Mouse (Mus musculus): ENCODE measurements at regions not wholly inside any gene's neighbourhood (a gene's known extent, or its start where the extent isn't known, plus 50 kb on each side); places are given as distances from the start of the nearest gene placed in this dataset.

GRCm38 (mm10) chr17:75917020-75917419 lies 365.3 kb upstream of the Fam98a start:
- Histone ChIP-seq H3K9me3 (ENCODE audit: control insufficient read depth, low read length) (no peaks in the 10 kb centered on the region), H3K4me2 (ENCODE audit: low read depth, low read length) (no peak overlapping the region), H3K36me3 (ENCODE audit: control insufficient read depth, insufficient read depth, low read length) (no peaks in the 10 kb centered on the region), H3K4me1 (ENCODE audit: control insufficient read depth, insufficient read depth, low read length) (no peaks in the 10 kb centered on the region), H3K4me3 (ENCODE audit: low read depth, low read length) (no peak overlapping the region), H3K9ac (ENCODE audit: low read depth, low read length) (no peak overlapping the region), H3K27me3 (replicated peaks; ENCODE audit: control insufficient read depth, insufficient read depth, low read length) (no peaks in the 10 kb centered on the region), H3K27ac (replicated peaks; ENCODE audit: low read depth, low read length) (no peak overlapping the region)
- WGBS, result 73% methylated on average over 4 of the region's 4 CpGs
- ATAC-seq (ENCODE audit: low read depth), result no peak
- no peak for DNase-seq (ENCODE audit: low spot score)

- ATAC-seq (ENCODE audit: low read depth), result no peak
- Histone ChIP-seq H3K36me3 (ENCODE audit: control insufficient read depth, insufficient read depth, low read length) (no peaks in the 10 kb centered on the region), H3K4me3 (ENCODE audit: low read depth, low read length) (no peak overlapping the region), H3K27me3 (replicated peaks; ENCODE audit: control insufficient read depth, insufficient read depth, low read length) (no peaks in the 10 kb centered on the region), H3K9ac (ENCODE audit: low read depth, low read length) (no peak overlapping the region), H3K27ac (replicated peaks; ENCODE audit: low read depth, low read length) (no peak overlapping the region), H3K9me3 (ENCODE audit: control insufficient read depth, low read length) (no peaks in the 10 kb centered on the region), H3K4me1 (ENCODE audit: control insufficient read depth, insufficient read depth, low read length) (no peaks in the 10 kb centered on the region), H3K4me2 (ENCODE audit: low read depth, low read length) (no peak overlapping the region)
- 83% methylated on average over 2 of the region's 2 CpGs for WGBS
- no peak for DNase-seq (ENCODE audit: low spot score)
Observed at GRCm38 (mm10) chr17:75916590-75916989, 364.8 kb upstream of the Fam98a start.

- no peak overlapping the region for H3K4me2 ChIP-seq (ENCODE audit: low read depth, low read length)
- H3K4me3 ChIP-seq (ENCODE audit: low read depth, low read length), result no peak overlapping the region
- DNase-seq (ENCODE audit: low spot score) (peak; percentile 3), ATAC-seq (ENCODE audit: low read depth) (no peak; the same call in 1 of the 2 replicates)
- no peak overlapping the region for H3K27ac ChIP-seq (replicated peaks; ENCODE audit: low read depth, low read length)
- WGBS, result 69% methylated on average over 1 of the region's 1 CpGs
- no peaks in the 10 kb centered on the region for H3K27me3 ChIP-seq (replicated peaks; ENCODE audit: control insufficient read depth, insufficient read depth, low read length)
- no peaks in the 10 kb centered on the region for H3K36me3 ChIP-seq (ENCODE audit: control insufficient read depth, insufficient read depth, low read length)
- no peak overlapping the region for H3K9ac ChIP-seq (ENCODE audit: low read depth, low read length)
- no peaks in the 10 kb centered on the region for H3K9me3 ChIP-seq (ENCODE audit: control insufficient read depth, low read length)
- no peaks in the 10 kb centered on the region for H3K4me1 ChIP-seq (ENCODE audit: control insufficient read depth, insufficient read depth, low read length)
Observed at GRCm38 (mm10) chr17:75915256-75915655, 363.5 kb upstream of the Fam98a start.

DNA sequence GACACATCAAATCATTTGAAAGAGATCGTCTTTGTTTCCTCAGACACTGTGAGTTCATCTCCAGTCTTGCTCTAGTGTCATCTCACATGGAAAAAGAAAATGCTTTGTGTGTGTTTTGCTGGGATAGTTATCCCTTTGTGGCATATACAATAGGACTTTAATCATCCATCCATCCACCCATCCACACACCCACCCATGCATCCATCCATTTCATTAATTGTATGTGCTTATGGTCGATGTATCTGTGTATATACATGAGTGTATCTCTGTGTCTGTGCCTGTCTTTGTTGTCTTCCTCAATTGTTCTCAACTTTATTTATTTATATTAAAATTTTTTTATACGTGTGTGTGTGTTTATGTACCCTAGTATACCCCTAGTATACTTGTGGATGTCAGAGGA lies 355.3 kb upstream of the Fam98a start:
- ATAC-seq (ENCODE audit: low read depth) (no peak), DNase-seq (ENCODE audit: low spot score) (no peak)
- Histone ChIP-seq H3K9me3 (ENCODE audit: control insufficient read depth, low read length) (no peaks in the 10 kb centered on the region), H3K36me3 (ENCODE audit: control insufficient read depth, insufficient read depth, low read length) (no peaks in the 10 kb centered on the region), H3K9ac (ENCODE audit: low read depth, low read length) (no peak overlapping the region), H3K4me1 (ENCODE audit: control insufficient read depth, insufficient read depth, low read length) (no peaks in the 10 kb centered on the region), H3K27ac (replicated peaks; ENCODE audit: low read depth, low read length) (no peak overlapping the region), H3K4me2 (ENCODE audit: low read depth, low read length) (no peak overlapping the region), H3K4me3 (ENCODE audit: low read depth, low read length) (no peak overlapping the region), H3K27me3 (replicated peaks; ENCODE audit: control insufficient read depth, insufficient read depth, low read length) (no peaks in the 10 kb centered on the region)
- WGBS, result 78% methylated on average over 3 of the region's 3 CpGs

DNA sequence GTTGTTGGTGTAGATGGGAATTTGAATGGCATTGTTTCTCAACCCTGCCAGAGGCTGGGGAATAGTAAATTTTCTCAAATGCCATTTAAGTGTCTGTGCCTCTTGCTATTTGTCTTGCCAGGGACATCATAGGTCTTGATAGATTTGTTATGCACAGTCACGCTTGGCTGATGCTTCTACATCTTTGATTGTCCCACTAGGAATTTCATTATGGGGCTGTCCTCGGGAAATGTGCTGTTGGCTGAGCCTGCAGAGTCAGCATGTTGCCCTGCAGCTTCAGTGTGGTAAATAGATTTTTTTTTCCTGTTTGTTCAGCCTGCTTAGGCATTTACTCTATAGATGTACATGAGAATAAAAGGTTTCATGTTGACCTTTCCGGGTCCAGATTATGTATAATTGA lies 354.9 kb upstream of the Fam98a start:
- ATAC-seq (ENCODE audit: low read depth), result no peak
- no peak overlapping the region for H3K4me2 ChIP-seq (ENCODE audit: low read depth, low read length)
- H3K9ac ChIP-seq (ENCODE audit: low read depth, low read length), result no peak overlapping the region
- DNase-seq (ENCODE audit: low spot score), result no peak
- WGBS, result 67% methylated on average over 3 of the region's 3 CpGs
- H3K27ac ChIP-seq (replicated peaks; ENCODE audit: low read depth, low read length), result no peak overlapping the region
- no peaks in the 10 kb centered on the region for H3K36me3 ChIP-seq (ENCODE audit: control insufficient read depth, insufficient read depth, low read length)
- H3K27me3 ChIP-seq (replicated peaks; ENCODE audit: control insufficient read depth, insufficient read depth, low read length), result no peaks in the 10 kb centered on the region
- H3K4me3 ChIP-seq (ENCODE audit: low read depth, low read length), result no peak overlapping the region
- H3K9me3 ChIP-seq (ENCODE audit: control insufficient read depth, low read length), result no peaks in the 10 kb centered on the region
- no peaks in the 10 kb centered on the region for H3K4me1 ChIP-seq (ENCODE audit: control insufficient read depth, insufficient read depth, low read length)

- Histone ChIP-seq H3K27me3 (replicated peaks; ENCODE audit: control insufficient read depth, insufficient read depth, low read length) (no peaks in the 10 kb centered on the region), H3K9ac (ENCODE audit: low read depth, low read length) (no peak overlapping the region), H3K27ac (replicated peaks; ENCODE audit: low read depth, low read length) (no peak overlapping the region), H3K9me3 (ENCODE audit: control insufficient read depth, low read length) (no peaks in the 10 kb centered on the region), H3K4me2 (ENCODE audit: low read depth, low read length) (no peak overlapping the region), H3K4me1 (ENCODE audit: control insufficient read depth, insufficient read depth, low read length) (no peaks in the 10 kb centered on the region), H3K4me3 (ENCODE audit: low read depth, low read length) (no peak overlapping the region), H3K36me3 (ENCODE audit: control insufficient read depth, insufficient read depth, low read length) (no peaks in the 10 kb centered on the region)
- ATAC-seq (ENCODE audit: low read depth) (no peak), DNase-seq (ENCODE audit: low spot score) (no peak)
- WGBS, result 68% methylated on average over 6 of the region's 6 CpGs
Observed at GRCm38 (mm10) chr17:75895436-75895835, 343.7 kb upstream of the Fam98a start.

DNA sequence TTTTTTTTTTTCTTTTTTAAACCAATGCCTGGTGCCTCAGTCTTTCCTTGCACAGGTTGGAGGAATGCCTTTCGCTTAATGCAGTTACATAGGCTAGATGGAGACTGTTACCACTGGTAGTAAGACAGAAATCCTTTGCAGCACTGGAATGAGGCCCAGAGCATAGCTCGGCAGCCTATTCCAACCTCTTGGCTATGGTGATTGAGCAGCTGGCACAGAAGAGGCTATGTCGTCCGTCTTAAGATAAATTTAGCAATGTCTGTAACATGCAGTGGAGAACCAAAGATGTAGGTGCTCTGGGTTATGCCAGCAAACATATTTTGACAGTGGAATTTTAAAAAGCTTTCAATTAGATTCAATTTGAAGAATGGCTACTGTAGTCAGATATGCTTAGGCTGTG lies 343.2 kb upstream of the Fam98a start:
- Histone ChIP-seq H3K4me3 (ENCODE audit: low read depth, low read length) (no peak overlapping the region), H3K9ac (ENCODE audit: low read depth, low read length) (no peak overlapping the region), H3K9me3 (ENCODE audit: control insufficient read depth, low read length) (no peaks in the 10 kb centered on the region), H3K4me1 (ENCODE audit: control insufficient read depth, insufficient read depth, low read length) (no peaks in the 10 kb centered on the region), H3K27ac (replicated peaks; ENCODE audit: low read depth, low read length) (no peak overlapping the region), H3K4me2 (ENCODE audit: low read depth, low read length) (no peak overlapping the region), H3K27me3 (replicated peaks; ENCODE audit: control insufficient read depth, insufficient read depth, low read length) (no peaks in the 10 kb centered on the region), H3K36me3 (ENCODE audit: control insufficient read depth, insufficient read depth, low read length) (no peaks in the 10 kb centered on the region)
- no peak for DNase-seq (ENCODE audit: low spot score)
- no peak for ATAC-seq (ENCODE audit: low read depth)
- 73% methylated on average over 4 of the region's 4 CpGs for WGBS

GRCm38 (mm10) chr17:75893559-75893958 lies 341.8 kb upstream of the Fam98a start:
- no peak overlapping the region for H3K4me2 ChIP-seq (ENCODE audit: low read depth, low read length)

GRCm38 (mm10) chr17:75892156-75892555 lies 340.4 kb upstream of the Fam98a start:
- Histone ChIP-seq H3K27me3 (replicated peaks; ENCODE audit: control insufficient read depth, insufficient read depth, low read length) (no peaks in the 10 kb centered on the region), H3K4me1 (ENCODE audit: control insufficient read depth, insufficient read depth, low read length) (no peaks in the 10 kb centered on the region), H3K27ac (replicated peaks; ENCODE audit: low read depth, low read length) (no peak overlapping the region), H3K9ac (ENCODE audit: low read depth, low read length) (no peak overlapping the region), H3K9me3 (ENCODE audit: control insufficient read depth, low read length) (no peaks in the 10 kb centered on the region), H3K36me3 (ENCODE audit: control insufficient read depth, insufficient read depth, low read length) (no peaks in the 10 kb centered on the region), H3K4me2 (ENCODE audit: low read depth, low read length) (no peak overlapping the region), H3K4me3 (ENCODE audit: low read depth, low read length) (no peak overlapping the region)
- no peak for DNase-seq (ENCODE audit: low spot score)
- 74% methylated on average over 4 of the region's 4 CpGs for WGBS
- no peak for ATAC-seq (ENCODE audit: low read depth)

More at GRCm38 (mm10) chr17:75893559-75893958, 341.8 kb upstream of the Fam98a start:
- H3K9me3 ChIP-seq (ENCODE audit: control insufficient read depth, low read length), result no peaks in the 10 kb centered on the region
- H3K36me3 ChIP-seq (ENCODE audit: control insufficient read depth, insufficient read depth, low read length), result no peaks in the 10 kb centered on the region
- no peak overlapping the region for H3K9ac ChIP-seq (ENCODE audit: low read depth, low read length)
- no peaks in the 10 kb centered on the region for H3K27me3 ChIP-seq (replicated peaks; ENCODE audit: control insufficient read depth, insufficient read depth, low read length)
- no peak overlapping the region for H3K27ac ChIP-seq (replicated peaks; ENCODE audit: low read depth, low read length)
- H3K4me1 ChIP-seq (ENCODE audit: control insufficient read depth, insufficient read depth, low read length), result no peaks in the 10 kb centered on the region
- DNase-seq (ENCODE audit: low spot score) (no peak), ATAC-seq (ENCODE audit: low read depth) (no peak)
- H3K4me3 ChIP-seq (ENCODE audit: low read depth, low read length), result no peak overlapping the region
- 41% methylated on average over 1 of the region's 1 CpGs for WGBS

Data from embryonic facial prominence, embryonic 14.5 days (tissue).